Mouse (Mus musculus): ENCODE measurements at regions not wholly inside any gene's neighbourhood (a gene's known extent, or its start where the extent isn't known, plus 50 kb on each side); places are given as distances from the start of the nearest gene placed in this dataset.
A peak's percentile ranks its signal among the peaks of the same experiment; 100 is the strongest.

DNA sequence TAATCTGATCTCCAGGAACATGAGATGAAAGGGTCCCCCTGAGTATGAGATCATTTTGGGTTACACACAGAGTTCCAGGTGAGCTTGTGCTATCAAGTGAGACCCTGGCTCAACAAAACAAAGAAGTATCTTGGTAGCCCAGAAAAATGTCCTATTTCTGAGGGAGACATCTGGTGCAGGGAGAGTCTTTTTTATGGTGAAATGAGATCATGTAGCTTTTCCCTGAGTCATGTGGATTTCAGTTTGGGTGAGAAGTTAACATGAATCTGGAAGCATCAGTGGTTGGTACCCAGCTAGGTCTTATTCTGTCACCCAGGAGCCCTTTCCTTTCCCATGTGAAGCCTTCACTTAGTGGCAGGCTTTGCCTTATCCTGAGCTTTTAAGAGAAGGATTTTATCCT, 113.8 kb downstream of the Edem1 start:
- TF ChIP-seq CTCF (IDR thresholded peaks at IDR 0.05; ENCODE audit: low read depth): no peak
- ATAC-seq: no peak
- H3K4me1 ChIP-seq (replicated peaks; ENCODE audit: control insufficient read depth, insufficient read depth, low read length): no peaks in the 10 kb centered on the region

DNA sequence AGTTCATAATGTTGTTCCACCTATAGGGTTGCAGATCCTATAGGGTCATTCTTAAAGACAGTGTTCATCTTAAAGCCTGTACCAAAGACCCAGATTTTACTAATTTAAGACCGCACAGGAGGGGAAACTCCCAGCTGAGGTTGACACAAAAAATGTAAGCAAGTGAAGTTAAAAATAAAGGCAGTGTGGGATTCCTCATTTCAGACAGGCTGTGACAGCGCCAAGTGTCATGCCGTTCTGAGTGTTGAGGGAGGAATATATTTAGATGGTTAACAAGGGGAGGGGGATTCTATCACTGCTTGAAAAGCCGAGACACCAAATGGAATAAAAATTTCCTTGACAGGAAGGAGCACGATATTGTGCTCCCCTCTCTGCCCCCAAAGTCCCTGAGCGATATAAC, 123.9 kb downstream of the Edem1 start:
- ATAC-seq: no peak
- no peak for TF ChIP-seq CTCF (IDR thresholded peaks at IDR 0.05; ENCODE audit: low read depth)
- Histone ChIP-seq H3K4me2 (replicated peaks; ENCODE audit: low read depth) (no peak overlapping the region), H3K9me3 (ENCODE audit: control insufficient read depth) (no peaks in the 10 kb centered on the region), H3K4me3 (ENCODE audit: low read depth, low read length) (no peak overlapping the region), H3K27ac (ENCODE audit: low read depth, low read length) (no peak overlapping the region), H3K9ac (ENCODE audit: low read depth, low read length) (no peak overlapping the region), H3K36me3 (ENCODE audit: control insufficient read depth, insufficient read depth) (no peaks in the 10 kb centered on the region), H3K27me3 (replicated peaks; ENCODE audit: control insufficient read depth, insufficient read depth, low read length) (no peaks in the 10 kb centered on the region), H3K4me1 (replicated peaks; ENCODE audit: control insufficient read depth, insufficient read depth, low read length) (no peaks in the 10 kb centered on the region)
- 90% methylated on average over 6 of the region's 6 CpGs for WGBS

More for the DNA sequence above, 113.8 kb downstream of the Edem1 start:
- Histone ChIP-seq H3K4me3 (ENCODE audit: low read depth, low read length) (no peak overlapping the region), H3K36me3 (ENCODE audit: control insufficient read depth, insufficient read depth) (no peaks in the 10 kb centered on the region), H3K9me3 (ENCODE audit: control insufficient read depth) (no peaks in the 10 kb centered on the region), H3K9ac (ENCODE audit: low read depth, low read length) (no peak overlapping the region), H3K27ac (ENCODE audit: low read depth, low read length) (no peak overlapping the region), H3K27me3 (replicated peaks; ENCODE audit: control insufficient read depth, insufficient read depth, low read length) (no peaks in the 10 kb centered on the region), H3K4me2 (replicated peaks; ENCODE audit: low read depth) (no peak overlapping the region)

DNA sequence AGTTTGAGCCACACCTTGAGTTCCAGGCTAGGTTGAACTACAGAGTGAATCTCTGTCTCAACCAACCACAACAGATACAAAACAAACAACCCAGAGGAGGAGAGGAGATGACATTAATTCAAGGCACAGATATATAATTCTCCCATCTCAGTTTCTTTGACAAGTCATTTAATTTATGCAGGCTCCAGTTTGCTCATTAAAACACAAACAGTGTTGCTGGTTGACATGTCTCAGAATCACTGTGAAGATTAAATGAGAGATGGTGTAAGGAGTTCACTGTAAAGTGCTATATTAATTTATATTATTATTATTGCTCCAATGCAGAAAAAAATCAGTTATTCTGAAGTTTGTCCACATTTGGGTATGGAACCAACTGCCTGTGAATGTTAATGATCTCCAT, 134.4 kb downstream of the Edem1 start:
- TF ChIP-seq CTCF (IDR thresholded peaks at IDR 0.05; ENCODE audit: low read depth): no peak
- no peak overlapping the region for H3K4me2 ChIP-seq (replicated peaks; ENCODE audit: low read depth)
- H3K4me1 ChIP-seq (replicated peaks; ENCODE audit: control insufficient read depth, insufficient read depth, low read length): no peaks in the 10 kb centered on the region
- no peak overlapping the region for H3K9ac ChIP-seq (ENCODE audit: low read depth, low read length)
- no peaks in the 10 kb centered on the region for H3K36me3 ChIP-seq (ENCODE audit: control insufficient read depth, insufficient read depth)
- no peak overlapping the region for H3K27ac ChIP-seq (ENCODE audit: low read depth, low read length)
- no peaks in the 10 kb centered on the region for H3K27me3 ChIP-seq (replicated peaks; ENCODE audit: control insufficient read depth, insufficient read depth, low read length)
- no peaks in the 10 kb centered on the region for H3K9me3 ChIP-seq (ENCODE audit: control insufficient read depth)
- no peak overlapping the region for H3K4me3 ChIP-seq (ENCODE audit: low read depth, low read length)
- ATAC-seq: no peak

DNA sequence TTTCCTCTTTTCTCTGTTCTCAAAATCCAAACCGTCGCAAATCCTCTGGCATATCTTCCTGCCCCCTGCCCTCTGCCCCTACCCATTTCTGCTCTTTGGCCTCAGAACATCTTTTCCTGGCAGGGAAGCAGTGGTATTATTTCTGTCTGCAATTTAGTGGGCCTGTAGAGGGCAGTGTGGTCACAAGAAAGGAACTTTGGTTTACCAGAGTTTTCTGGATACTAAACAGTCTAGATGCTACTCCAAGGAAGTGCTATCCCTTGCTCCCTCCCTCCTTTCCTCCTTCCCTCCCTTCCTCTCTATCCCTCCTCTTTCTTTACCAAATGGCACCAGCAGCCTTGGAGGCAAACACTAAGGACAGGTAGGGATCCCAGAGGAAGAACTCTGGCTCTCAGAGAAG, 134.9 kb downstream of the Edem1 start:
- Histone ChIP-seq H3K9me3 (ENCODE audit: control insufficient read depth) (no peaks in the 10 kb centered on the region), H3K4me2 (replicated peaks; ENCODE audit: low read depth) (no peak overlapping the region), H3K36me3 (ENCODE audit: control insufficient read depth, insufficient read depth) (no peaks in the 10 kb centered on the region), H3K4me3 (ENCODE audit: low read depth, low read length) (no peak overlapping the region), H3K9ac (ENCODE audit: low read depth, low read length) (no peak overlapping the region), H3K27me3 (replicated peaks; ENCODE audit: control insufficient read depth, insufficient read depth, low read length) (no peaks in the 10 kb centered on the region), H3K4me1 (replicated peaks; ENCODE audit: control insufficient read depth, insufficient read depth, low read length) (no peaks in the 10 kb centered on the region), H3K27ac (ENCODE audit: low read depth, low read length) (no peak overlapping the region)
- ATAC-seq: no peak
- peak; percentile 76 for TF ChIP-seq CTCF (IDR thresholded peaks at IDR 0.05; ENCODE audit: low read depth)
- WGBS: 14% methylated on average over 2 of the region's 2 CpGs

DNA sequence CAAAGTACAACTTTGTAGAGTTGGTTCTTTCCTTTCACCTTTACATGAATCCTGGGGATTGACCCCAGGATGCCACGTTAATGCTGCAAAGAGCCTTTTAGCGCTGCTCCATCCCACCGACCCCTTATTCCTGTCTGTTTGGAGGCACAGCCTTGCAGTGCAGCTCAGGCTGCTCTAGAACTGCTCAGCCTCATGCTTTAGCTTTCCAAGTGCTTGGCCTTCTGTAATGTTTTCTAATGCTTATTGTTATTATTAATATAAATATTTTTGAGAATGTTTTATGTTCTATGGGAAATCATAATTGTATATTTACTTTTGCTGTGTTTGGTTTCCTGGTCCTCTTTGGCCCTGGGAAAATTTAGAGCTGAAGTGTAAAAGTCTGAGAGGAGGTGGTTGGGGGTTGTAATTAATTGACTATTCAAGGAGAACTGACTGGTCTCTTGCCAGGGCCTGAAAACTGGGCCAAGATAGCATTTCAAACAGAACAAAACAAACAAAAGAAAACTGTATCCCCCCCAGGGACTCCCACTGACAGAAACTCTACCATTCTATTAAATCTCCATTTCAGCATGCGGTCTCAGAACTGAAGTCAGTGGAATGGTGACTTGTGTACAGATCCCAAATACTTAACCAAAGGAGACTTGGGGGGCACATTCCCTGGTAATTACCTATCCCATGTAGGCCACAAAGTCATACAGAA, 141.2 kb downstream of the Edem1 start:
- H3K27ac ChIP-seq (ENCODE audit: low read depth, low read length): no peak overlapping the region
- H3K9ac ChIP-seq (ENCODE audit: low read depth, low read length): no peak overlapping the region
- TF ChIP-seq CTCF (IDR thresholded peaks at IDR 0.05; ENCODE audit: low read depth): no peak
- H3K4me3 ChIP-seq (ENCODE audit: low read depth, low read length): no peak overlapping the region
- H3K9me3 ChIP-seq (ENCODE audit: control insufficient read depth): no peaks in the 10 kb centered on the region
- no peak overlapping the region for H3K4me2 ChIP-seq (replicated peaks; ENCODE audit: low read depth)
- no peak for ATAC-seq
- 60% methylated on average over 4 of the region's 4 CpGs for WGBS
- no peaks in the 10 kb centered on the region for H3K36me3 ChIP-seq (ENCODE audit: control insufficient read depth, insufficient read depth)
- no peaks in the 10 kb centered on the region for H3K27me3 ChIP-seq (replicated peaks; ENCODE audit: control insufficient read depth, insufficient read depth, low read length)
- no peaks in the 10 kb centered on the region for H3K4me1 ChIP-seq (replicated peaks; ENCODE audit: control insufficient read depth, insufficient read depth, low read length)

DNA sequence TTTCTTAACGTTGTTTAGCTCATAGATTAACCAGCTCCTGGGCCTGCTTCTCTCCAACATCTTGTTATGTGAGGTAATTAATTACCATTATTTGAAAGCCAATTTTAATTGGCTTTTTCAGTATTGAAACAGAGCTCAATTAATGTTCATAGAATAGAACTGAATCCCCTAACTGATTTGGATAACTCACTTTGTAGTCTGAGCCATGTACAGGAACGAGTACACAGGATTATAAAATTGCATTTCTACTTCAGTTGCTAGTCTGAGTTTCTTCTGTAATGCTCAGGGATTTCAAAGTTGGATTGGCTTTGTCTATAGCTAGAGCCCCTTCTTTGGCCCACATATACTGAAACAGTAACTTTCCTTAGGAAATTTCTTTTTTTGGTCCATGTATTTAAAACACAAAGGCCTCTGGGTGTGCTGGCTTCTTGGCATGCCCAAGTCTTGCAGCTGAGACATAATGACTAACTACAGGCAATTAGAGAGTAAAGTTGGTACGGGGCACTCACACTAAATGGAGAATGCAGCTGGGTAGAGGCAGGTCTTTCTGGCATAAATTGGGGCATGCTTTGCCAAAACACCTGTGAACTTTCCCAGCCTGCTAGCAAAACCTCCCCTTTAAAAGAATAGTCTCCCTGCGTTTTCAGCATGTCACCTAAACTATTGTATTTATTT, 143.1 kb downstream of the Edem1 start:
- TF ChIP-seq CTCF (IDR thresholded peaks at IDR 0.05; ENCODE audit: low read depth): no peak
- Histone ChIP-seq H3K9ac (ENCODE audit: low read depth, low read length) (no peak overlapping the region), H3K9me3 (ENCODE audit: control insufficient read depth) (no peaks in the 10 kb centered on the region), H3K4me2 (replicated peaks; ENCODE audit: low read depth) (no peak overlapping the region), H3K36me3 (ENCODE audit: control insufficient read depth, insufficient read depth) (no peaks in the 10 kb centered on the region), H3K4me1 (replicated peaks; ENCODE audit: control insufficient read depth, insufficient read depth, low read length) (no peaks in the 10 kb centered on the region), H3K27ac (ENCODE audit: low read depth, low read length) (no peak overlapping the region), H3K4me3 (ENCODE audit: low read depth, low read length) (no peak overlapping the region), H3K27me3 (replicated peaks; ENCODE audit: control insufficient read depth, insufficient read depth, low read length) (no peaks in the 10 kb centered on the region)
- no peak for ATAC-seq
- WGBS: 69% methylated on average over 4 of the region's 4 CpGs
